Mouse (Mus musculus) ES-Bruce4 (cell line): ENCODE results near the gene Filip1l.

Source experiments
- CTCF ChIP-seq: IDR thresholded peaks from one replicate; pipeline ENCODE4 v1.8.1; 2011; ENCODE audit warnings: low read depth, low read length
- EP300 ChIP-seq: IDR thresholded peaks from 2 replicates; pipeline ENCODE4 v1.6.1; 2011; ENCODE audit warnings: low read depth, low read length; ENCODE audit not compliant: insufficient read depth
- POLR2A ChIP-seq: IDR thresholded peaks from one replicate; pipeline ENCODE4 v1.8.1; 2011; ENCODE audit warnings: low read length; ENCODE audit not compliant: insufficient read depth

GRCm38 (mm10) chr16:57397845-57398244 lies 45.0 kb downstream of the Filip1l start:
- TF ChIP-seq CTCF (no peak), POLR2A (no peak), EP300 (no peak)
